Mouse (Mus musculus) embryo, embryonic 9.5 days (tissue): ENCODE measurements around the gene Itpk1.
"Not testable (repeated sequence)": the region's sequence is repeated elsewhere in the genome, so short reads cannot be mapped to it uniquely, and the experiment has no call there.

Source experiments
- DNase-seq: peaks from one replicate; pipeline ENCODE4 v3.0.0-alpha.2; 2017; ENCODE audit errors: extremely low spot score

The Itpk1 gene

DNA sequence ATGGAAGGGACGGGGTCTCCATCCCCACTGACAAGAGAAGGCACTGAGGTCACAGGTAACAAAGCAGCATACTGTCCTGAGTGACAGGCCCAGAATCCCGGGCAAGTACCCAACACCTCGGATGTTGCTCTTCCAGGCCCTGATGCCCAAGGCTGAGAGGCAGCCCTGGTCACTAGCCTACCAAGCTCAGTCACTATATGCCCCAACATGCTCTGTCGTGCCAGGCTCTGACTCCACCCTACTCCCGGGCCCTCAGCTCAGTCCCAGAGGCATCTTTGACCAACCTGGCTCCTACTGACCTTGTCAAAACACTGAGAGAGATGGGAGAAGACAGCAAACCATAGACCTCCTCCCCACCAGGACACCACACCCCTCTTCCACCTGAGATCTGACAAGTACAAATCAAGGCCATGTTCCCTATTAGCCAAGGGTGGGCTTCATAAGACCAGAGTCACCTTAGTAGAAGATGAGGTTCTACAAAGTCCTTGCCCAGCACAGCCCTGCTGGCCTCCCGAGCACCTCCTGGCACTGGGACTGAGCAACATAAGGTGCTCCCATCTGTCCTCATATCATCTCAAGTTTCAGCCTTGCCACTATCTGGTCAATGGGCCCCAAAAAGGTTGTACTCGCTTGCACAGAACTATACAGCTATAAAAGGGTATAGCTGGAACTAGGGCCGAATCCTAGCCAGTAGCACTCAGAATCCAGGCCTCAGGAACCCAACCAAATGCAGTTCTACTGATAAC, 43.7 kb downstream of the Itpk1 start:
- no peak for DNase-seq

DNA sequence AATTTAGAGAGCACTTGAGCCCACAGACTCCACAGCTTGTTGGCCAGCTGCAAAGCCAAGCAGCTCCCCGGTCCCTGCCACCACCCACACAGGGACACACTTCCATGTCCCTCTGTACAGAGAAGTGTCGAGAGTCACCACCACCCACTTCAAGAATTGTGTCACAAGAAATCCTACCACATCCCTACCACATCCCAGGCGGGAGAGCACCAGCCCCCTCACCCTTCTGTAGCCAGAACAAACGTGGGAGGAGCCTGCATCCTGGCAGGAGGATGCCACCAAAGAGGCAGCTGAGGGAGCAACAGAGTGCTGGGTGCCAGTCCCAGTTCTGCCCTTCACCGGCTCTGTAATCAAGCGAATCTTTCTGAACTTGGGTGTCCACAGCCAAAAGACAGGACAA, 51.7 kb downstream of the Itpk1 start:
- DNase-seq: no peak

GRCm38 (mm10) chr12:102652420-102652819, 52.3 kb downstream of the Itpk1 start:
- DNase-seq: no peak

DNA sequence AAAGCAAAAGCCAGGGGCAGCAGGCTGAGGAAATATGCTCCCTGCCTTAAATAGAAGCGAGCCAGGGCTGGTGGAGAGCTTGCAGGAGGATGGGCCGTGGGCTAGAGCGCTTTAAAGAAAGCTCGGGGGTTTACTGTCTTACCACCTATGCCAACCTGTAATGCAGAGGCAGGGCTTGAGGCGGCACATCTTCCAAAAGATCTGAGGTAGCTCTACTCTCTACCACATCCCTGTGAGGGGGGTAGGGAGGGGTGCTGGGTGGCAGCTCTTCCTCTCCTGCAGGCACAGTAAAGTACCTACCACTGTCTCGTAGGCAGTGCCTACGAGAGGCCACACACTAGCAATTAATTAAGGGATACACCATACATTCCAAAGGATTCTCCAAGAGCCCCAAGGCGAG, 52.9 kb downstream of the Itpk1 start:
- DNase-seq: no peak

- no peak for DNase-seq
These were observed 53.3 kb downstream of the Itpk1 start for GRCm38 (mm10) chr12:102651401-102651800.

DNA sequence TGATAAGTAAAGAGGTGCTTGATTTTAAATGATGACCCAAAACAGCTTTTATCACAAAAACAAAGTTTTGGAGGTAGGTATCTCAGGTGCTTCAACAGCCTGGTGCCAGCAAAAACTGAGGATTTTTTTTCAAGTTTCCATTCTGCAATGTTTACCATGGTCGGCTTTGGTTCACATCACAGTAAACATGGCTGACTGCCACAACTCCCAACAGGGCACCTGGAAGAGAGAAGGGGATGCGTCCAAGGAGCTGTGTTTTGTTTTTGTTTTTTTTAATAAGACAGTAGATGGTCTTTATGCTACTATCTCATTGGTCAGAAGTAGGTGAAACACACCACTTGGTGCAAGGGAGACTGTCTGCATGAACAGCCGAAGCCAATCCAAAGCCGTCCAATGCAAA, 54.1 kb downstream of the Itpk1 start:
- no peak for DNase-seq

- no peak for DNase-seq
These were observed 56.7 kb downstream of the Itpk1 start for GRCm38 (mm10) chr12:102647839-102648564.

DNA sequence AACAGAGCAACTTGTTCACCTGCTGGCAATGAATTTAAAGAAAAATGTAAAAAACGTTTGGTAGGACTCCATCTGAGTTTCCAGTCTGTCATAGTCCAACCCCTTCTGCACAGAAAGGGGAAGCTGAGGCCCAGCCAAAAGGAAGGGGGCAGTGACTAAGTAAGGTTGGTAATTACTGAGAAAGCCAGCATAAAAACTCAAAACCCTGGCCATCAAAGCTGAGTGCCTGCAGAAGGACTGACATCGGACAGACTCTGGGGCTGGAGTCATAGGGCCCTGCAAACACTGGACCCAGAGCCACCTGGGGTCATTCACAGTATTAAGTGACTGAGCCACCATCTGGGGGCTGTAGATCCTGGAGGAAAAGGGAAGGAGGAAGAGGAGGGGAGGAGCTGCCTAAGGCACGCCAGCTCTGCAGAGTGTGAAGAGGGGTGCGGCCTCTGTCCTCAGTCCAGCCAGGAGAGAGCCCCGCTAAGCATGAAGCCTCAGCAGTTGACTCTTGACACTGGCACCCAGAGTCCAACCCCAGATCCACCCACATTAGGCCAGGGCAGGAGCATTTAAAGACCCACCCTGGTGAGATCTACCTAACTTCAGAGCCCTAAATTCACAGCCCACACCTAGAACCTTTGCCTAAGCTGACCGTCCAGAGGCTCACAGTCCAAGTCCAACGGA, 58.0 kb downstream of the Itpk1 start:
- DNase-seq: no peak

GRCm38 (mm10) chr12:102645911-102646585, 58.7 kb downstream of the Itpk1 start:
- no peak for DNase-seq

DNA sequence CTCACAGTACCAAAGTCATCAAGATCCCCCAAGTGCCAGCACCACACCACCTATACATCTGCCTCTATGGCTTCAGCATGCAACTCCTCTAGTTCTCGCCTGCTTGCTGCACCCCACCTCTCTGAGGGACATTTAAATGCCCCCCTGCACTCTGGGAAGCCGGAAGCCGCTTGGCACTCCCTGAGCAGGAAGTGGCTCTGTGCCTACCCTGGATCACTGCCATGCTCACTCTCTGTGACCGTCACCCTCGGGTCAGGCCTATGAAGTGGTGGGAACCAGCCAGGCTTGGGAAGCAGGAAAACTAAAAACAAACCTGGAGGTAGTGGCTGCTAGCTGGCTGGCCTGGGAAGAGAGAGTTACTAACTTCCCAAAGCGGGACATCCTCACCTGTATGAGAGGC, 61.4 kb downstream of the Itpk1 start:
- DNase-seq: no peak

GRCm38 (mm10) chr12:102640436-102641163, 64.1 kb downstream of the Itpk1 start:
- no peak for DNase-seq

- DNase-seq: no peak
These were observed 65.9 kb downstream of the Itpk1 start for GRCm38 (mm10) chr12:102638878-102639277.

DNA sequence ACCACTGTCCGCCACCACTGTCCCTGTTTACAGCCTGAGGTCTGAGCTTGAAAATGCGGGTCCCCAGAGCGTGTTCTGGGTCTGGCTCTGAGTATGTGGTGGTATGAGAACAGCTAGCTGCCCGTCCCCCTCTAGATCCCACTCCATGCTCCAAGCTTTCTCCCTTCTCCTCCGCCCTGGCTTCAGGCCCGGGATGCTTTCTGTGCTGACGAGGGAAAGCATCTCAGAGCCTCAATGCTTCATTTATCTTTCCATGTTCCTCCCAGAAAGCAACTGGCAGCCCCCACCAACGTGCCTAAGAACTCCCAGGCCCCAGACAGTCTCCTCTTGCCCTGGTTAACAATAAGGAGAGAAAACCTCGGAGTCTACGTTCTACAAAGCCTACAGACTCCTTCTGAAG, 67.5 kb downstream of the Itpk1 start:
- DNase-seq: no peak

GRCm38 (mm10) chr12:102634436-102635050, 70.2 kb downstream of the Itpk1 start:
- no peak for DNase-seq

DNA sequence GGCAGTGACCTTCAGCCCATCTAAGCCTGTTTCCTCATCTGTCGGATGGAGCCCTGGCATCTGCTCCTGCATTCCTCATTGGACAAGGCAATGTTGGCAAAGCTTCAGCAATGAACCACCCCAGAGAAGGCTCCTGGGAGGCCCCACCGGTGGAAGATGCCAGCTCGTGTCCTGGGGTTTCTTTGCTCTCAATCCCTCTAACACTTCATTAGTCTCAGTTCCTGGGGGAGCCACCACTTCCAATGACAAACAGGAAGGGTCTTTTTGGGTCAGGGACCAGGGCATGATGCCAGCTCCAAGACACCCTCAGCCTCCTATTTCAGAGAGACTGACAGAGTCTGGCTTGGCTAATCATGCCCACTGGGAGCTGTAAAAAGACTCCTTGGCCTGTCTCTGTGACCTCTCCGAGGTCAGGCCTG, 71.6 kb downstream of the Itpk1 start:
- DNase-seq: no peak

GRCm38 (mm10) chr12:102631690-102632089, 73.0 kb downstream of the Itpk1 start:
- DNase-seq: no peak

- not testable (repeated sequence) for DNase-seq
These were observed 74.3 kb downstream of the Itpk1 start for GRCm38 (mm10) chr12:102630471-102630870.

GRCm38 (mm10) chr12:102628221-102628620, 76.5 kb downstream of the Itpk1 start:
- no peak for DNase-seq

- DNase-seq: no peak
These were observed 77.2 kb downstream of the Itpk1 start for GRCm38 (mm10) chr12:102627545-102627944.

DNA sequence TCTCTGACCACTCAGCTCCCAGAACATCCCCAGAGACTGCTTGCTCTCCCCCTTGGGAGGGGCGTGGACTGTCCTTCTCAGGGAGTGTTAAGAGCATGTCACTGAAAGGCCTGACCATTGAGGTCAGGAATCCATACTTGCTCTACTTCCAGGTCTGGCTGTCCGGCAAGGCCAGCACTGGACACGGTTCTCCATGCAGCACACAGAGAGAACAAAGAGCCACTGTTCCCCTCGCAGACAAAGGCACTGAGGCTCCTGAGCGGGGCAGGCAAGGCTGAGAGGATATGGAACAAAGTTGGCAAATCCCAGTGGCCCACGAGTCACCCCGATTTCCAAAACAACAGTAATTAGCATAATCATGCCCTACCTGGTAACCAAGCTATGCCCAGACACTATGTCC, 77.9 kb downstream of the Itpk1 start:
- no peak for DNase-seq

DNA sequence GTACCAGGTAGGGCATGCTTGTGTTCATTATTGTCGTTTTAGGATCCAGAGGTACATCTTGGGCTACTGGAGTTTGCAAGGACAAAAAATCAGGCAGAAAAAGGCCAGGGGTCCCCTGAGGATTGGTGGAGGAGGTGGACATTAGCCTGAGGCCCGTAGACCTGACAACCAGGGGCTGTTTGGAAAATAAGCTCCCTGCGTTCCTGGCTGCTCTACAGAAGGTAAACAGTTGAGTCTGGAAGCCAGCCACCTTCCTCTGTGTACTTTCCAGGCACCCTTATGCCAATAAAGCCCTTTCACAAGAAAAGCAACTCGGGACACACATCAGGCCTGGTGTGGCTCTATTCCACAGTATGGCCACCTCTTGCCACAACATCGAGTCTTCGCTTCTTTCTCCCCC, 79.0 kb downstream of the Itpk1 start:
- no peak for DNase-seq
